Mouse (Mus musculus) limb, embryonic 11.5 days (tissue): ENCODE results near the gene Tfpt. TPM values are rescaled to one million over a fixed set of nuclear protein-coding genes. Genes with fewer than 3 reads are reported as not detected.
"Not testable (repeated sequence)": the region's sequence is repeated elsewhere in the genome, so short reads cannot be mapped to it uniquely, and the experiment has no call there.

Experiments used
- ATAC-seq: fragments of 200-750 bp; cut with Nextera tagmentation; 2 replicates; pipeline ENCODE4 v1.8.0; 2017; ENCODE audit warnings: low read depth; ENCODE audit not compliant: insufficient number of reproducible peaks, low FRiP score, low TSS enrichment
- DNase-seq: peaks from one replicate; pipeline ENCODE4 v3.0.0-alpha.2; 2015; ENCODE audit warnings: low spot score
- H3K27ac ChIP-seq: fragments of 300-500 bp; sonication (generic); replicated peaks from 2 replicates; pipeline ENCODE4 v1.5.1; 2014; ENCODE audit warnings: low read depth, mild to moderate bottlenecking, low read length
- H3K27me3 ChIP-seq: fragments of 300-500 bp; sonication (generic); 2 replicates; pipeline ENCODE4 v1.6.1; 2014; ENCODE audit warnings: mild to moderate bottlenecking, low read length, mixed read lengths; ENCODE audit not compliant: control insufficient read depth, insufficient read depth
- H3K36me3 ChIP-seq: fragments of 300-500 bp; sonication (generic); 2 replicates; pipeline ENCODE4 v1.6.1; 2014; ENCODE audit warnings: mild to moderate bottlenecking, low read length, moderate library complexity, mixed read lengths; ENCODE audit not compliant: control insufficient read depth, insufficient read depth
- H3K4me1 ChIP-seq: fragments of 300-500 bp; sonication (generic); 2 replicates; pipeline ENCODE4 v1.6.1; 2014; ENCODE audit warnings: low read length, mixed read lengths; ENCODE audit not compliant: control insufficient read depth, insufficient read depth
- H3K4me2 ChIP-seq: fragments of 300-500 bp; sonication (generic); 2 replicates; pipeline ENCODE4 v1.6.1; 2014; ENCODE audit warnings: low read depth, mild to moderate bottlenecking, moderate library complexity; ENCODE audit not compliant: severe bottlenecking
- H3K4me3 ChIP-seq: fragments of 300-500 bp; sonication (generic); 2 replicates; pipeline ENCODE4 v1.5.1; 2014; ENCODE audit warnings: low read depth, low read length
- H3K9ac ChIP-seq: fragments of 300-500 bp; sonication (generic); 2 replicates; pipeline ENCODE4 v1.6.1; 2014; ENCODE audit warnings: mild to moderate bottlenecking, low read length
- H3K9me3 ChIP-seq: fragments of 300-500 bp; sonication (generic); 2 replicates; pipeline ENCODE4 v1.6.1; 2016; ENCODE audit warnings: low read length; ENCODE audit not compliant: control insufficient read depth
- WGBS: fragments of 180-500 bp; shearing (Covaris S2); extraction: QIAGEN DNeasy Blood & Tissue Kit; methylation state at CpG from one replicate; pipeline ENCODE4 v1.1.7; 2014; 5-methylcytosine and 5-hydroxymethylcytosine counted together
- polyA plus RNA-seq: library from polyadenylated mRNA; unstranded; fragments of >200 nt; fragmentation: Nextera tagmentation; extraction: Ambion mirVana; gene quantifications from 2 replicates; pipeline ENCODE4 v1.2.1, GENCODE M21; 2014

Tfpt gene
- polyA plus RNA-seq, 1 experiment from 2014 or later = 31.1 TPM

GRCm38 (mm10) chr7:3611006-3611405 is 18.7 kb downstream of the Tfpt start:
- DNase-seq (no peak), ATAC-seq (no peak)
- Histone ChIP-seq H3K4me1 (no peaks in the 10 kb centered on the region), H3K36me3 (no peaks in the 10 kb centered on the region), H3K27ac (no peak overlapping the region), H3K4me2 (no peak overlapping the region), H3K27me3 (no peaks in the 10 kb centered on the region), H3K9ac (no peak overlapping the region), H3K9me3 (no peaks in the 10 kb centered on the region), H3K4me3 (no peak overlapping the region)
- 88% methylated on average over 13 of the region's 13 CpGs for WGBS

GRCm38 (mm10) chr7:3610437-3610836 is 19.3 kb downstream of the Tfpt start:
- WGBS = 87% methylated on average over 3 of the region's 3 CpGs
- no peak overlapping the region for H3K4me2 ChIP-seq

GRCm38 (mm10) chr7:3609082-3609481 is 20.6 kb downstream of the Tfpt start:
- Histone ChIP-seq H3K9me3 (no peaks in the 10 kb centered on the region), H3K4me1 (no peaks in the 10 kb centered on the region), H3K27me3 (no peaks in the 10 kb centered on the region), H3K4me2 (no peak overlapping the region; the same call in 1 of the 2 replicates), H3K36me3 (no peaks in the 10 kb centered on the region), H3K27ac (no peak overlapping the region), H3K9ac (no peak overlapping the region), H3K4me3 (no peak overlapping the region)
- DNase-seq = no peak
- no peak for ATAC-seq
- WGBS = 60% methylated on average over 3 of the region's 3 CpGs

More at GRCm38 (mm10) chr7:3610437-3610836, 19.3 kb downstream of the Tfpt start:
- no peak overlapping the region for H3K27ac ChIP-seq
- ATAC-seq = no peak
- no peak overlapping the region for H3K9ac ChIP-seq
- no peaks in the 10 kb centered on the region for H3K27me3 ChIP-seq
- DNase-seq = no peak
- H3K4me1 ChIP-seq = no peaks in the 10 kb centered on the region
- H3K36me3 ChIP-seq = no peaks in the 10 kb centered on the region
- no peaks in the 10 kb centered on the region for H3K9me3 ChIP-seq
- no peak overlapping the region for H3K4me3 ChIP-seq

- Histone ChIP-seq H3K27ac (no peak overlapping the region), H3K4me1 (no peaks in the 10 kb centered on the region), H3K27me3 (no peaks in the 10 kb centered on the region), H3K9ac (no peak overlapping the region), H3K4me3 (no peak overlapping the region), H3K36me3 (no peaks in the 10 kb centered on the region), H3K9me3 (no peaks in the 10 kb centered on the region), H3K4me2 (no peak overlapping the region)
- DNase-seq (no peak), ATAC-seq (no peak)
- 93% methylated on average over 3 of the region's 3 CpGs for WGBS
Measured at GRCm38 (mm10) chr7:3608668-3609067, 21.1 kb downstream of the Tfpt start.

- no peak for DNase-seq
- no peaks in the 10 kb centered on the region for H3K9me3 ChIP-seq
- WGBS = 82% methylated on average over 6 of the region's 6 CpGs
Measured at GRCm38 (mm10) chr7:3607391-3607790, 22.3 kb downstream of the Tfpt start.

GRCm38 (mm10) chr7:3606798-3607197 is 22.9 kb downstream of the Tfpt start:
- Histone ChIP-seq H3K27me3 (no peaks in the 10 kb centered on the region), H3K4me1 (no peaks in the 10 kb centered on the region), H3K9me3 (no peaks in the 10 kb centered on the region), H3K4me2 (no peak overlapping the region), H3K36me3 (no peaks in the 10 kb centered on the region), H3K9ac (no peak overlapping the region), H3K4me3 (no peak overlapping the region), H3K27ac (no peak overlapping the region)
- ATAC-seq (no peak), DNase-seq (no peak)
- whole genome bisulfite sequencing = 23% methylated on average over 2 of the region's 2 CpGs

More at GRCm38 (mm10) chr7:3607391-3607790, 22.3 kb downstream of the Tfpt start:
- H3K27me3 ChIP-seq = no peaks in the 10 kb centered on the region
- no peak overlapping the region for H3K27ac ChIP-seq
- H3K36me3 ChIP-seq = no peaks in the 10 kb centered on the region
- H3K4me1 ChIP-seq = no peaks in the 10 kb centered on the region
- no peak for ATAC-seq
- no peak overlapping the region for H3K4me2 ChIP-seq
- H3K4me3 ChIP-seq = no peak overlapping the region
- H3K9ac ChIP-seq = no peak overlapping the region

GRCm38 (mm10) chr7:3601119-3601518 is 28.6 kb downstream of the Tfpt start:
- H3K9me3 ChIP-seq = no peaks in the 10 kb centered on the region
- H3K36me3 ChIP-seq = no peaks in the 10 kb centered on the region
- H3K27me3 ChIP-seq = no peaks in the 10 kb centered on the region
- DNase-seq (peak; percentile 72), ATAC-seq (no peak)
- no peak overlapping the region for H3K9ac ChIP-seq
- H3K27ac ChIP-seq = no peak overlapping the region
- no peak overlapping the region for H3K4me2 ChIP-seq
- no peak overlapping the region for H3K4me3 ChIP-seq
- WGBS = 12% methylated on average over 4 of the region's 4 CpGs
- H3K4me1 ChIP-seq = no peaks in the 10 kb centered on the region

GRCm38 (mm10) chr7:3597755-3598154 is 32.0 kb downstream of the Tfpt start:
- H3K4me2 ChIP-seq, H3K4me3 ChIP-seq, H3K4me1 ChIP-seq, H3K9me3 ChIP-seq, H3K36me3 ChIP-seq, H3K27ac ChIP-seq, ATAC-seq, H3K27me3 ChIP-seq, DNase-seq, H3K9ac ChIP-seq: not testable (repeated sequence)
- 60% methylated on average over 1 of the region's 1 CpGs for WGBS

- Histone ChIP-seq H3K9me3 (no peaks in the 10 kb centered on the region), H3K9ac (no peak overlapping the region), H3K27me3 (no peaks in the 10 kb centered on the region), H3K36me3 (no peaks in the 10 kb centered on the region), H3K4me2 (no peak overlapping the region), H3K4me3 (no peak overlapping the region), H3K27ac (no peak overlapping the region), H3K4me1 (no peaks in the 10 kb centered on the region)
- 13% methylated on average over 9 of the region's 9 CpGs for WGBS
- ATAC-seq = no peak
- DNase-seq = no peak
Measured at GRCm38 (mm10) chr7:3595146-3595545, 34.6 kb downstream of the Tfpt start.
